Comparison of ENCODE assay signal across 10 mouse cellular contexts in genomic region chr17:66374633-66375272, GRCm38 (mm10).
DNase-seq lines count a peak whose midpoint lies in the region; ATAC-seq and TF ChIP-seq lines count a peak whose summit lies in the region.
"Had no signal": no experiment of that assay in that cellular context is flagged by ENCODE, and none has a peak within 500 bp of the region (broad histone marks: within the 10 kb centered on the region; RNA-seq: fewer than 3 reads in every experiment).

No protein-coding gene starts in this region.

- ATAC-seq in kidney, postnatal 0 days (replicated peaks; ENCODE audit: low FRiP score, low read depth): peak; percentile 53; the same call in 1 of the 2 replicates
- no peak for ATAC-seq in activated CD4-positive, CD25-positive, alpha-beta regulatory T cell, adult 4 months

- TF ChIP-seq CTCF in kidney, postnatal 0 days (IDR thresholded peaks at IDR 0.05; ENCODE audit: low read depth): no peak

- no peaks in the 10 kb centered on the region for H3K36me3 ChIP-seq in kidney, postnatal 0 days (ENCODE audit: insufficient read depth, low read length)

- 0 out of 2 replicates have a peak overlapping the region, but pooled peaks have one; percentile 6 for H3K27ac ChIP-seq in kidney, postnatal 0 days

- WGBS in kidney, postnatal 0 days: 38% methylated on average over 14 of the region's 14 CpGs

- H3K9me3 ChIP-seq in kidney, postnatal 0 days (replicated peaks; ENCODE audit: low read length): no peaks in the 10 kb centered on the region

- peak; percentile 18 for DNase-seq in embryo, embryonic 10 days (ENCODE audit: low spot score)
- no peak for DNase-seq in embryo, embryonic 9.5 days (ENCODE audit: extremely low spot score)
- DNase-seq in kidney, postnatal 0 days (ENCODE audit: low spot score): peak; percentile 71
- DNase-seq in kidney, adult 18-20 months: no peak
- peak; percentile 76 to 77 for DNase-seq in cerebellum, postnatal 36 days
- DNase-seq in lung, postnatal 10 days: peak; percentile 43
- DNase-seq in thymus, adult 18-20 months: no peak
- DNase-seq: kidney, adult 9 months; spleen, adult 18-20 months had no signal

- no peak overlapping the region for H3K9ac ChIP-seq in kidney, postnatal 0 days (ENCODE audit: low read depth, low read length)

- peaks cover 15% of the 10 kb centered on the region for H3K4me1 ChIP-seq in kidney, postnatal 0 days (replicated peaks; ENCODE audit: insufficient read depth, low read length)

- peak overlapping the region; percentile 19; the same call in 1 of the 2 replicates for H3K4me2 ChIP-seq in kidney, postnatal 0 days (ENCODE audit: low read length)

- no peaks in the 10 kb centered on the region for H3K27me3 ChIP-seq in kidney, postnatal 0 days (ENCODE audit: insufficient read depth, low read length)

- no peak overlapping the region for H3K4me3 ChIP-seq in kidney, postnatal 0 days (replicated peaks; ENCODE audit: low read depth, low read length)

Comparison
In these comparisons a context has a peak if more than half of its experiments do, and no peak if none do; other contexts are left out.
1. DNase-seq: peak in embryo, embryonic 10 days (single experiment), kidney, postnatal 0 days (single experiment), cerebellum, postnatal 36 days (2 of 2) and lung, postnatal 10 days (single experiment); none in embryo, embryonic 9.5 days (single experiment), kidney, adult 18-20 months (single experiment) and thymus, adult 18-20 months (0 of 2).